Mouse (Mus musculus): ENCODE data around the gene Tmem86b. TPM values are rescaled to one million over a fixed set of nuclear protein-coding genes. Genes with fewer than 3 reads are reported as not detected.

The Tmem86b gene
- polyA plus RNA-seq, 1 experiment from 2014 or later, result 3.6 TPM

DNA sequence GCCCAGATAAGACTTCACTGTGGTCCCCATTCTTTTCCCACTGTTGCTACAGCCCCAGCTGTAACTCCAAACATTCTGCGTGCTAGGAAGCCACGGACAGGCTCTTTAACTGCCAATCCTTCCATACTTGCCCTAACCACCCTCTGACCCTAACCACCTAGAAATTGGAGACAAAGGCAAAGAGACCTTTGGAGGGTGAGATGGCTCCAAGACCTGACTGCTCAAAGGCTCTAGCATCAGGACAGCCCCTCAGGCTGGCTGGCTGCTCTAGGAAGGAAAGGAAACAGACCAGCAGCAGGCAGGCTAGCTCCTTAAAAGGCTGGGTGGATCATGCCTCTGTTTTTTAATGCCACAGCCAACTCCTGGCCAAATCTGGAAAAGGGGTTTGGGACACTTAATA, 23.0 kb upstream of the Tmem86b start:
- Histone ChIP-seq H3K9ac (ENCODE audit: low read length) (no peak overlapping the region), H3K4me1 (ENCODE audit: control insufficient read depth, insufficient read depth, low read length) (peaks cover 13% of the 10 kb centered on the region)
- 97% methylated on average over 2 of the region's 2 CpGs for WGBS

GRCm38 (mm10) chr7:4653780-4654179, 22.6 kb upstream of the Tmem86b start:
- H3K36me3 ChIP-seq (ENCODE audit: control insufficient read depth, insufficient read depth, low read length), result no peaks in the 10 kb centered on the region; the same call in 1 of the 2 replicates
- no peaks in the 10 kb centered on the region for H3K27me3 ChIP-seq (ENCODE audit: control insufficient read depth, insufficient read depth, low read length)
- ATAC-seq (ENCODE audit: low FRiP score), result no peak
- no peaks in the 10 kb centered on the region for H3K9me3 ChIP-seq (ENCODE audit: control insufficient read depth, low read length)
- no peak overlapping the region for H3K4me2 ChIP-seq
- H3K4me3 ChIP-seq (ENCODE audit: low read depth, low read length), result no peak overlapping the region
- H3K27ac ChIP-seq (ENCODE audit: low read depth, low read length), result no peak overlapping the region
- H3K4me1 ChIP-seq (ENCODE audit: control insufficient read depth, insufficient read depth, low read length), result peaks cover 13% of the 10 kb centered on the region
- WGBS, result 92% methylated on average over 7 of the region's 7 CpGs
- H3K9ac ChIP-seq (ENCODE audit: low read length), result no peak overlapping the region
- no peak for DNase-seq (ENCODE audit: low spot score, missing footprints)

More for the DNA sequence above, 23.0 kb upstream of the Tmem86b start:
- Histone ChIP-seq H3K27me3 (ENCODE audit: control insufficient read depth, insufficient read depth, low read length) (no peaks in the 10 kb centered on the region), H3K4me2 (no peak overlapping the region), H3K9me3 (ENCODE audit: control insufficient read depth, low read length) (no peaks in the 10 kb centered on the region), H3K27ac (ENCODE audit: low read depth, low read length) (no peak overlapping the region), H3K36me3 (ENCODE audit: control insufficient read depth, insufficient read depth, low read length) (no peaks in the 10 kb centered on the region; the same call in 1 of the 2 replicates), H3K4me3 (ENCODE audit: low read depth, low read length) (no peak overlapping the region)
- ATAC-seq (ENCODE audit: low FRiP score) (no peak), DNase-seq (ENCODE audit: low spot score, missing footprints) (no peak)

- Histone ChIP-seq H3K9me3 (ENCODE audit: control insufficient read depth, low read length) (no peaks in the 10 kb centered on the region), H3K4me2 (no peak overlapping the region), H3K36me3 (ENCODE audit: control insufficient read depth, insufficient read depth, low read length) (no peaks in the 10 kb centered on the region; the same call in 1 of the 2 replicates), H3K9ac (ENCODE audit: low read length) (no peak overlapping the region), H3K4me1 (ENCODE audit: control insufficient read depth, insufficient read depth, low read length) (peaks cover 13% of the 10 kb centered on the region), H3K27me3 (ENCODE audit: control insufficient read depth, insufficient read depth, low read length) (no peaks in the 10 kb centered on the region), H3K27ac (ENCODE audit: low read depth, low read length) (no peak overlapping the region), H3K4me3 (ENCODE audit: low read depth, low read length) (no peak overlapping the region)
- DNase-seq (ENCODE audit: low spot score, missing footprints) (no peak), ATAC-seq (ENCODE audit: low FRiP score) (no peak)
- 86% methylated on average over 5 of the region's 5 CpGs for WGBS
These were observed 22.1 kb upstream of the Tmem86b start for GRCm38 (mm10) chr7:4653351-4653750.

- H3K27ac ChIP-seq (ENCODE audit: low read depth, low read length), result no peak overlapping the region
- DNase-seq (ENCODE audit: low spot score, missing footprints) (no peak), ATAC-seq (ENCODE audit: low FRiP score) (no peak)
- no peak overlapping the region for H3K4me3 ChIP-seq (ENCODE audit: low read depth, low read length)
- no peak overlapping the region for H3K9ac ChIP-seq (ENCODE audit: low read length)
- H3K4me2 ChIP-seq, result no peak overlapping the region
- 97% methylated on average over 5 of the region's 5 CpGs for WGBS
- peaks cover 8% of the 10 kb centered on the region for H3K4me1 ChIP-seq (ENCODE audit: control insufficient read depth, insufficient read depth, low read length)
- no peaks in the 10 kb centered on the region for H3K27me3 ChIP-seq (ENCODE audit: control insufficient read depth, insufficient read depth, low read length)
- no peaks in the 10 kb centered on the region; the same call in 1 of the 2 replicates for H3K36me3 ChIP-seq (ENCODE audit: control insufficient read depth, insufficient read depth, low read length)
- H3K9me3 ChIP-seq (ENCODE audit: control insufficient read depth, low read length), result no peaks in the 10 kb centered on the region
These were observed 21.5 kb upstream of the Tmem86b start for GRCm38 (mm10) chr7:4652726-4653125.

GRCm38 (mm10) chr7:4651581-4651980, 20.4 kb upstream of the Tmem86b start:
- 95% methylated on average over 8 of the region's 8 CpGs for WGBS
- no peak overlapping the region for H3K4me2 ChIP-seq
- no peak overlapping the region for H3K27ac ChIP-seq (ENCODE audit: low read depth, low read length)
- ATAC-seq (ENCODE audit: low FRiP score), result no peak
- no peaks in the 10 kb centered on the region; the same call in 1 of the 2 replicates for H3K36me3 ChIP-seq (ENCODE audit: control insufficient read depth, insufficient read depth, low read length)
- DNase-seq (ENCODE audit: low spot score, missing footprints), result no peak
- H3K9ac ChIP-seq (ENCODE audit: low read length), result no peak overlapping the region
- H3K9me3 ChIP-seq (ENCODE audit: control insufficient read depth, low read length), result no peaks in the 10 kb centered on the region
- H3K4me3 ChIP-seq (ENCODE audit: low read depth, low read length), result no peak overlapping the region
- no peaks in the 10 kb centered on the region for H3K27me3 ChIP-seq (ENCODE audit: control insufficient read depth, insufficient read depth, low read length)
- no peaks in the 10 kb centered on the region for H3K4me1 ChIP-seq (ENCODE audit: control insufficient read depth, insufficient read depth, low read length)

DNA sequence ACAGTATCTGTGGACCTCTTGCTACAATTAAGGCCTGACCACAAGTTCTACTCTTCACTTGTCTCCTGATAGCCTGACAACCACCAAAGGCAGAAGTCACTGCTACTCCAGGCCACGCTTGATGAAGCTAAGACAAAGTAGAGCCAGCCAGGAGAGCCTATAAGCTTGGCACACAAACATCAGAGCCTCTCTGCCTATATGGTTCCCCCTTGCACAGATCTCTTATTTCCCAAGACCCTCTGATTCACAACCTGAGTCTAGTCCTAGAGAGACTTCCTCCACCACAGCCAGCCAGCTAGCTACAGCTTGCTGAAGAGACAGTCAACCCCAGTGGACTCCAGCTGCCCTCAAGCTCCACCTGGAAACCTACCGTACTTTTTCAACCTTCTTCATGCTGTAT, 16.8 kb upstream of the Tmem86b start:
- Histone ChIP-seq H3K9me3 (ENCODE audit: control insufficient read depth, low read length) (no peaks in the 10 kb centered on the region), H3K4me2 (no peak overlapping the region), H3K36me3 (ENCODE audit: control insufficient read depth, insufficient read depth, low read length) (peaks cover 10% of the 10 kb centered on the region), H3K9ac (ENCODE audit: low read length) (no peak overlapping the region), H3K4me3 (ENCODE audit: low read depth, low read length) (no peak overlapping the region), H3K4me1 (ENCODE audit: control insufficient read depth, insufficient read depth, low read length) (no peaks in the 10 kb centered on the region), H3K27ac (ENCODE audit: low read depth, low read length) (no peak overlapping the region), H3K27me3 (ENCODE audit: control insufficient read depth, insufficient read depth, low read length) (no peaks in the 10 kb centered on the region)
- no peak for ATAC-seq (ENCODE audit: low FRiP score)
- no peak for DNase-seq (ENCODE audit: low spot score, missing footprints)
- 83% methylated on average over 2 of the region's 2 CpGs for WGBS

GRCm38 (mm10) chr7:4647291-4647690, 16.1 kb upstream of the Tmem86b start:
- no peak overlapping the region for H3K4me3 ChIP-seq (ENCODE audit: low read depth, low read length)
- H3K9ac ChIP-seq (ENCODE audit: low read length), result no peak overlapping the region
- peaks cover 10% of the 10 kb centered on the region for H3K36me3 ChIP-seq (ENCODE audit: control insufficient read depth, insufficient read depth, low read length)
- no peaks in the 10 kb centered on the region for H3K4me1 ChIP-seq (ENCODE audit: control insufficient read depth, insufficient read depth, low read length)
- no peaks in the 10 kb centered on the region for H3K9me3 ChIP-seq (ENCODE audit: control insufficient read depth, low read length)
- no peak overlapping the region for H3K4me2 ChIP-seq
- peak; percentile 6 for DNase-seq (ENCODE audit: low spot score, missing footprints)
- no peaks in the 10 kb centered on the region for H3K27me3 ChIP-seq (ENCODE audit: control insufficient read depth, insufficient read depth, low read length)
- 87% methylated on average over 6 of the region's 6 CpGs for WGBS
- no peak overlapping the region for H3K27ac ChIP-seq (ENCODE audit: low read depth, low read length)
- ATAC-seq (ENCODE audit: low FRiP score), result no peak

GRCm38 (mm10) chr7:4646806-4647205, 15.6 kb upstream of the Tmem86b start:
- ATAC-seq (ENCODE audit: low FRiP score), result no peak
- Histone ChIP-seq H3K27me3 (ENCODE audit: control insufficient read depth, insufficient read depth, low read length) (no peaks in the 10 kb centered on the region), H3K4me2 (no peak overlapping the region), H3K4me1 (ENCODE audit: control insufficient read depth, insufficient read depth, low read length) (no peaks in the 10 kb centered on the region), H3K9ac (ENCODE audit: low read length) (no peak overlapping the region), H3K36me3 (ENCODE audit: control insufficient read depth, insufficient read depth, low read length) (peaks cover 15% of the 10 kb centered on the region), H3K4me3 (ENCODE audit: low read depth, low read length) (no peak overlapping the region), H3K27ac (ENCODE audit: low read depth, low read length) (no peak overlapping the region), H3K9me3 (ENCODE audit: control insufficient read depth, low read length) (no peaks in the 10 kb centered on the region)
- peak; percentile 6 for DNase-seq (ENCODE audit: low spot score, missing footprints)
- WGBS, result 78% methylated on average over 3 of the region's 3 CpGs

- Histone ChIP-seq H3K4me1 (ENCODE audit: control insufficient read depth, insufficient read depth, low read length) (no peaks in the 10 kb centered on the region), H3K4me3 (ENCODE audit: low read depth, low read length) (no peak overlapping the region), H3K27ac (ENCODE audit: low read depth, low read length) (no peak overlapping the region), H3K9me3 (ENCODE audit: control insufficient read depth, low read length) (no peaks in the 10 kb centered on the region), H3K4me2 (no peak overlapping the region), H3K9ac (ENCODE audit: low read length) (no peak overlapping the region), H3K27me3 (ENCODE audit: control insufficient read depth, insufficient read depth, low read length) (no peaks in the 10 kb centered on the region), H3K36me3 (ENCODE audit: control insufficient read depth, insufficient read depth, low read length) (peaks cover 23% of the 10 kb centered on the region)
- WGBS, result 95% methylated on average over 6 of the region's 6 CpGs
- ATAC-seq (ENCODE audit: low FRiP score) (no peak), DNase-seq (ENCODE audit: low spot score, missing footprints) (peak; percentile 21)
These were observed 12.0 kb upstream of the Tmem86b start for GRCm38 (mm10) chr7:4643225-4643624.

GRCm38 (mm10) chr7:4641956-4642355, 10.7 kb upstream of the Tmem86b start:
- no peak overlapping the region for H3K4me2 ChIP-seq
- ATAC-seq (ENCODE audit: low FRiP score) (no peak), DNase-seq (ENCODE audit: low spot score, missing footprints) (peak; percentile 37)
- no peak overlapping the region for H3K4me3 ChIP-seq (ENCODE audit: low read depth, low read length)
- H3K36me3 ChIP-seq (ENCODE audit: control insufficient read depth, insufficient read depth, low read length), result peaks cover 26% of the 10 kb centered on the region
- no peaks in the 10 kb centered on the region for H3K9me3 ChIP-seq (ENCODE audit: control insufficient read depth, low read length)
- H3K27ac ChIP-seq (ENCODE audit: low read depth, low read length), result no peak overlapping the region
- WGBS, result 94% methylated on average over 7 of the region's 7 CpGs
- no peak overlapping the region for H3K9ac ChIP-seq (ENCODE audit: low read length)
- no peaks in the 10 kb centered on the region for H3K27me3 ChIP-seq (ENCODE audit: control insufficient read depth, insufficient read depth, low read length)
- H3K4me1 ChIP-seq (ENCODE audit: control insufficient read depth, insufficient read depth, low read length), result no peaks in the 10 kb centered on the region
